Mouse (Mus musculus) MEL (cell line): ENCODE data around the gene Tmem239. TPM values are rescaled to one million over a fixed set of nuclear protein-coding genes. Genes with fewer than 3 reads are reported as not detected.

ENCODE experiments used
- DNase-seq: peaks from one replicate; pipeline ENCODE4 v3.0.0; 2011; ENCODE audit warnings: low read depth, low spot score
- H3K27ac ChIP-seq: 2 replicates; pipeline ENCODE4 v1.5.1; 2012; ENCODE audit warnings: low read depth, mild to moderate bottlenecking, control low read depth, low read length, moderate library complexity; ENCODE audit not compliant: control insufficient read depth
- H3K27me3 ChIP-seq, 2 experiments: fragments of 150-350 bp in 1 of 2; sonication (generic) in 1 of 2; 2 replicates each; pipeline ENCODE4 v1.6.1; 2012; ENCODE audit warnings: low read length in 2 of 2, mild to moderate bottlenecking in 2 of 2, improper control_type of control experiment in 1 of 2, moderate library complexity in 1 of 2; ENCODE audit not compliant: insufficient read depth in 2 of 2, control insufficient read depth in 1 of 2
- H3K36me3 ChIP-seq, 2 experiments: 2 replicates each; pipeline ENCODE4 v1.6.1; 2012 to 2014; ENCODE audit warnings: low read length in 2 of 2, improper control_type of control experiment in 1 of 2, inconsistent platforms in 1 of 2, mild to moderate bottlenecking in 1 of 2; ENCODE audit not compliant: insufficient read depth in 2 of 2, control insufficient read depth in 1 of 2
- H3K4me1 ChIP-seq, 2 experiments: fragments of 150-350 bp in 1 of 2; sonication (generic) in 1 of 2; 2 replicates each; pipeline ENCODE4 v1.6.1; 2012; ENCODE audit warnings: low read length in 2 of 2, improper control_type of control experiment in 1 of 2, mild to moderate bottlenecking in 1 of 2; ENCODE audit not compliant: insufficient read depth in 2 of 2, control insufficient read depth in 1 of 2
- H3K4me3 ChIP-seq, 2 experiments: fragments of 150-350 bp in 1 of 2; sonication (generic) in 1 of 2; 2 replicates each; pipeline ENCODE4 v1.5.1; 2012; ENCODE audit warnings: low read depth in 2 of 2, low read length in 2 of 2, mild to moderate bottlenecking in 2 of 2, moderate library complexity in 2 of 2, control low read depth in 1 of 2, improper control_type of control experiment in 1 of 2; ENCODE audit not compliant: control insufficient read depth in 1 of 2, insufficient read depth in 1 of 2
- H3K79me2 ChIP-seq: 2 replicates; pipeline ENCODE4 v1.6.1; 2012; ENCODE audit warnings: mild to moderate bottlenecking, low read length, moderate library complexity; ENCODE audit not compliant: control insufficient read depth, poor library complexity, insufficient read depth
- H3K9ac ChIP-seq: 2 replicates; pipeline ENCODE4 v1.6.1; 2012; ENCODE audit warnings: low read depth, mild to moderate bottlenecking, control low read depth, low read length, moderate library complexity; ENCODE audit not compliant: control insufficient read depth, poor library complexity, severe bottlenecking
- H3K9me3 ChIP-seq: fragments of 150-350 bp; sonication (generic); replicated peaks from 2 replicates; pipeline ENCODE4 v1.6.1; 2012; ENCODE audit warnings: mild to moderate bottlenecking, low read length, improper control_type of control experiment, moderate library complexity; ENCODE audit not compliant: insufficient read depth
- BHLHE40 ChIP-seq: IDR thresholded peaks from 2 replicates; pipeline ENCODE4 v1.6.1; 2012; ENCODE audit warnings: low read depth, mild to moderate bottlenecking, inconsistent platforms, low read length, improper control_type of control experiment, borderline replicate concordance
- CHD2 ChIP-seq: IDR thresholded peaks from 2 replicates; pipeline ENCODE4 v1.6.1; 2011; ENCODE audit warnings: low read length, improper control_type of control experiment
- CTCF ChIP-seq, 3 experiments: IDR thresholded peaks in 2 of 3; conservative IDR thresholded peaks in 1 of 3; 2 replicates each; pipeline ENCODE4 v1.5.1; 2011 to 2012; ENCODE audit warnings: low read length in 3 of 3, low read depth in 2 of 3, mild to moderate bottlenecking in 2 of 3, improper control_type of control experiment in 1 of 3, inconsistent platforms in 1 of 3, mixed read lengths in 1 of 3, moderate library complexity in 1 of 3; ENCODE audit not compliant: control insufficient read depth in 1 of 3, insufficient read depth in 1 of 3, poor library complexity in 1 of 3, severe bottlenecking in 1 of 3
- E2F4 ChIP-seq: IDR thresholded peaks from 2 replicates; pipeline ENCODE4 v1.6.1; 2011; ENCODE audit warnings: low read depth, low read length, improper control_type of control experiment, borderline replicate concordance
- EP300 ChIP-seq, 2 experiments: IDR thresholded peaks; 2 replicates each; pipeline ENCODE4 v1.6.1; 2011; ENCODE audit warnings: improper control_type of control experiment in 2 of 2, low read length in 2 of 2, low read depth in 1 of 2, mild to moderate bottlenecking in 1 of 2
- ETS1 ChIP-seq: IDR thresholded peaks from 2 replicates; pipeline ENCODE4 v1.6.1; 2012; ENCODE audit warnings: low read depth, mild to moderate bottlenecking, inconsistent platforms, low read length, improper control_type of control experiment, moderate library complexity
- JUND ChIP-seq: IDR thresholded peaks from 2 replicates; pipeline ENCODE4 v1.6.1; 2011; ENCODE audit warnings: low read depth, mild to moderate bottlenecking, improper control_type of control experiment, low read length
- MAFK ChIP-seq: IDR thresholded peaks from 2 replicates; pipeline ENCODE4 v1.6.1; 2011; ENCODE audit warnings: low read depth, mild to moderate bottlenecking, low read length, improper control_type of control experiment, borderline replicate concordance
- MAX ChIP-seq: IDR thresholded peaks from 2 replicates; pipeline ENCODE4 v1.6.1; 2011; ENCODE audit warnings: low read length, improper control_type of control experiment
- MAZ ChIP-seq: IDR thresholded peaks from 2 replicates; pipeline ENCODE4 v1.6.1; 2012; ENCODE audit warnings: low read depth, mild to moderate bottlenecking, inconsistent platforms, low read length, improper control_type of control experiment
- MYC ChIP-seq: IDR thresholded peaks from 2 replicates; pipeline ENCODE4 v1.6.1; 2011; ENCODE audit warnings: low read depth, mild to moderate bottlenecking, low read length, improper control_type of control experiment, moderate library complexity
- NELFE ChIP-seq: IDR thresholded peaks from 2 replicates; pipeline ENCODE4 v1.6.1; 2011; ENCODE audit warnings: low read depth, low read length, improper control_type of control experiment
- POLR2A ChIP-seq, 2 experiments: IDR thresholded peaks; 2 replicates each; pipeline ENCODE4 v1.6.1; 2011 to 2012; ENCODE audit warnings: low read length in 2 of 2, mild to moderate bottlenecking in 2 of 2, control low read depth in 1 of 2, improper control_type of control experiment in 1 of 2, low read depth in 1 of 2, moderate library complexity in 1 of 2; ENCODE audit not compliant: control insufficient read depth in 1 of 2, insufficient read depth in 1 of 2, poor library complexity in 1 of 2
- RAD21 ChIP-seq: IDR thresholded peaks from 2 replicates; pipeline ENCODE4 v1.6.1; 2011; ENCODE audit warnings: mild to moderate bottlenecking, low read depth, low read length, improper control_type of control experiment
- SMC3 ChIP-seq: IDR thresholded peaks from 2 replicates; pipeline ENCODE4 v1.6.1; 2011; ENCODE audit warnings: low read depth, low read length, improper control_type of control experiment
- TCF12 ChIP-seq: IDR thresholded peaks from 2 replicates; pipeline ENCODE4 v1.6.1; 2014; ENCODE audit warnings: low read depth, mild to moderate bottlenecking, inconsistent platforms, low read length, improper control_type of control experiment, moderate library complexity
- UBTF ChIP-seq: IDR thresholded peaks from 2 replicates; pipeline ENCODE4 v1.6.1; 2012; ENCODE audit warnings: low read depth, mild to moderate bottlenecking, inconsistent platforms, low read length, improper control_type of control experiment, moderate library complexity, borderline replicate concordance; ENCODE audit not compliant: insufficient read depth
- USF2 ChIP-seq, 2 experiments: IDR thresholded peaks; 2 replicates each; pipeline ENCODE4 v1.6.1; 2011 to 2012; ENCODE audit warnings: improper control_type of control experiment in 2 of 2, low read length in 2 of 2, borderline replicate concordance in 1 of 2, inconsistent platforms in 1 of 2, low read depth in 1 of 2, mild to moderate bottlenecking in 1 of 2; ENCODE audit not compliant: insufficient read depth in 1 of 2
- polyA plus RNA-seq, 2 experiments: library from polyadenylated mRNA; stranded (reverse) in 1 of 2; unstranded in 1 of 2; fragments of >175 nt in 1 of 2; fragments of >200 nt in 1 of 2; gene quantifications; 2 replicates each; pipeline versions ENCODE4 v1.2.1 to v1.2.4; 2012; ENCODE audit warnings: low replicate concordance in 2 of 2, low read depth in 1 of 2; ENCODE audit not compliant: insufficient read length in 2 of 2, insufficient read depth in 1 of 2, missing spikeins in 1 of 2
- total RNA-seq: library from RNA; depleted of rRNA; stranded (reverse); fragments of 300-350 nt; gene quantifications from 2 replicates; pipeline ENCODE4 v1.2.3, GENCODE M21; 2012

Tmem239 gene
- total and polyA plus RNA-seq, 3 experiments, result 0.11 TPM; not detected in 2

DNA sequence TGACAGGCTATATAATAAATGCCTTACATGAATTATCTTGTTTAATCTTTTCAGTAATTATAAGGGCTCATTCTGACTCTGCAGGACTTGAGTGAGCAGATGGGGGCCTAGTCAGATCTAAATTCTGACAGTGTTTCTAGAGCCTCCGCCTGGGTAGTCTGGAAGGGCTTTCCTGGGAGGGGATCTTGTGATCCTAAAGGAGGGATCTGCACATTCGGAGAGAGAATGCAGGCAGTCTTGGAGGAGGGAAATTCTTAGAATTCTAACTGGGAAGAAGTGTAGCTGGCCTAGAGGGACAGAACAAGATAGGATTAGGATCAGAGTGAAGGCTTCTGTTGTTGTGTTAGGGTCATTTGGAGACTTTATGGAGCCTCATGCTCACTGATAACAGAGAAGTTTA lies 46.0 kb downstream of the Tmem239 start:
- H3K27ac ChIP-seq, result no peak overlapping the region
- peaks cover 19 to 32% of the 10 kb centered on the region in 2 experiments for H3K4me1 ChIP-seq
- H3K27me3 ChIP-seq, result no peaks in the 10 kb centered on the region
- no peaks in the 10 kb centered on the region for H3K9me3 ChIP-seq
- TF ChIP-seq MAX, result no peak
- no peak for TF ChIP-seq MYC
- no peak for TF ChIP-seq CTCF (IDR thresholded peaks at IDR 0.05 in 2 of 3, conservative IDR thresholded peaks at IDR 0.05 in 1 of 3; ENCODE audit: control insufficient read depth in 1 of 3, insufficient read depth in 1 of 3, low read depth in 2 of 3, low read length in 3 of 3, poor library complexity in 1 of 3, severe bottlenecking in 1 of 3)
- TF ChIP-seq E2F4, result no peak
- no peak for TF ChIP-seq CHD2
- TF ChIP-seq RAD21, result no peak
- TF ChIP-seq UBTF, result no peak
- no peak for TF ChIP-seq MAZ
- TF ChIP-seq ETS1, result no peak
- H3K9ac ChIP-seq, result no peak overlapping the region
- H3K79me2 ChIP-seq, result peaks cover 39% of the 10 kb centered on the region
- peak overlapping the region in 1 of 2 experiments; percentile 23; a peak in 1 of 4 replicates for H3K4me3 ChIP-seq
- DNase-seq, result no peak
- H3K36me3 ChIP-seq, result peaks cover 0 to 40% of the 10 kb centered on the region in 2 experiments; a peak in 3 of 4 replicates

DNA sequence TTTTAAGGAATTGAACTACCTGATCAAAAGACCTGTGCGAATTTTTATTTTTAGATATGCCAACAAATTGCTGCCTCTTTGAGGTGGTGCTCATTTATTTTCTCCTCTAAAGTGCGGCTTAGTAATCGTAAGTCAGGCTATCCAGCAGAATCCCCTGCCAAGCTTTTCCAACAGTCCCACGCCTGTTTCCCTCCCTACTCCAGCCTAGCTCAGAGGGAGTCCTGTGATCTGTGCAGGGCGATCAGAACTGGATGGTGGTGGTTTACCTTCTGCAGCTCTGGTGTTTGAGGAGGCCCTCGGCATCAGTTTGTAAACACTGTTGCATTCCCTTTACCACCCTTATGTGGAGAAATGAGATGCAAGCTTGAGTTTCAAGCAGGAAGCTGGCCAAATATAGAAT lies 47.1 kb downstream of the Tmem239 start:
- Histone ChIP-seq H3K79me2 (peaks cover 43% of the 10 kb centered on the region), H3K27ac (no peak overlapping the region), H3K4me3 (no peak overlapping the region), H3K9ac (no peak overlapping the region), H3K9me3 (no peaks in the 10 kb centered on the region), H3K36me3 (peaks cover 0 to 39% of the 10 kb centered on the region in 2 experiments; a peak in 3 of 4 replicates), H3K27me3 (no peaks in the 10 kb centered on the region), H3K4me1 (peaks cover 19 to 32% of the 10 kb centered on the region in 2 experiments)
- no peak for DNase-seq
- TF ChIP-seq POLR2A (IDR thresholded peaks at IDR 0.05; ENCODE audit: control insufficient read depth in 1 of 2, insufficient read depth in 1 of 2, low read depth in 1 of 2, low read length in 2 of 2, poor library complexity in 1 of 2) (no peak), TCF12 (no peak), MAFK (no peak), SMC3 (no peak), E2F4 (no peak), USF2 (IDR thresholded peaks at IDR 0.05; ENCODE audit: borderline replicate concordance in 1 of 2, insufficient read depth in 1 of 2, low read depth in 1 of 2, low read length in 2 of 2) (no peak), JUND (no peak), NELFE (no peak), EP300 (IDR thresholded peaks at IDR 0.05; ENCODE audit: low read depth in 1 of 2, low read length in 2 of 2) (no peak), BHLHE40 (no peak)
